Mouse (Mus musculus) C2C12 (cell line): ENCODE measurements around the gene Tmprss11e. TPM values are rescaled to one million over a fixed set of nuclear protein-coding genes. Genes with fewer than 3 reads are reported as not detected.

ENCODE experiments used
- H3K27me3 ChIP-seq: one replicate; pipeline ENCODE4 v1.6.1; 2011; ENCODE audit not compliant: control insufficient read depth, insufficient read depth, insufficient read length
- H3K36me3 ChIP-seq: one replicate; pipeline ENCODE4 v1.6.1; 2011; ENCODE audit not compliant: control insufficient read depth, insufficient read depth
- H3K4me3 ChIP-seq: one replicate; pipeline ENCODE4 v1.5.1; 2011; ENCODE audit warnings: mild to moderate bottlenecking, control low read depth; ENCODE audit not compliant: poor library complexity, insufficient read depth, severe bottlenecking
- H3K79me2 ChIP-seq: one replicate; pipeline ENCODE4 v1.6.1; 2011; ENCODE audit not compliant: control insufficient read depth, insufficient read depth
- H3K79me3 ChIP-seq: one replicate; pipeline ENCODE4 v1.6.1; 2011; ENCODE audit warnings: low read depth, control low read depth
- H3ac ChIP-seq: one replicate; pipeline ENCODE3; 2011; ENCODE audit warnings: low read depth; ENCODE audit not compliant: control insufficient read depth, insufficient read length
- CEBPB ChIP-seq: IDR thresholded peaks from one replicate; pipeline ENCODE4 v1.6.1; 2011; ENCODE audit warnings: low read depth, mild to moderate bottlenecking, control low read depth, moderate library complexity
- CTCF ChIP-seq: IDR thresholded peaks from one replicate; pipeline ENCODE4 v1.5.1; 2011; ENCODE audit not compliant: control insufficient read depth, insufficient read depth, insufficient read length
- FOSL1 ChIP-seq: IDR thresholded peaks from one replicate; pipeline ENCODE4 v1.8.0; 2011; ENCODE audit warnings: mild to moderate bottlenecking, low read length; ENCODE audit not compliant: poor library complexity, insufficient read depth, severe bottlenecking
- MAX ChIP-seq: IDR thresholded peaks from one replicate; pipeline ENCODE4 v1.6.1; 2011; ENCODE audit warnings: mild to moderate bottlenecking, control low read depth
- MYOD1 ChIP-seq: IDR thresholded peaks from one replicate; pipeline ENCODE4 v1.6.1; 2011; ENCODE audit warnings: low read depth; ENCODE audit not compliant: control insufficient read depth, insufficient read length
- MYOG ChIP-seq: IDR thresholded peaks from one replicate; pipeline ENCODE4 v1.6.1; 2011; ENCODE audit not compliant: control insufficient read depth, insufficient read length; ENCODE audit errors: extremely low read depth
- USF1 ChIP-seq: IDR thresholded peaks from one replicate; pipeline ENCODE4 v1.6.1; 2011; ENCODE audit warnings: low read depth, mild to moderate bottlenecking, control low read depth, moderate library complexity
- polyA plus RNA-seq: library from polyadenylated mRNA; unstranded; fragments of >200 nt; fragmentation: generic; extraction: Trizol; gene quantifications from one replicate; pipeline ENCODE4 v1.2.1, GENCODE M21; 2012; ENCODE audit warnings: missing spikeins

The Tmprss11e gene
- polyA plus RNA-seq, 1 experiment: not detected

GRCm38 (mm10) chr5:86722820-86723460 lies 22.7 kb downstream of the Tmprss11e start:
- Histone ChIP-seq H3K27me3 (no peaks in the 10 kb centered on the region), H3ac (no peak overlapping the region), H3K36me3 (no peaks in the 10 kb centered on the region), H3K79me3 (no peaks in the 10 kb centered on the region), H3K79me2 (no peaks in the 10 kb centered on the region), H3K4me3 (no peak overlapping the region)
- no peak for TF ChIP-seq MAX
- TF ChIP-seq CTCF: no peak
- no peak for TF ChIP-seq MYOD1
- no peak for TF ChIP-seq MYOG
- TF ChIP-seq CEBPB: no peak
- no peak for TF ChIP-seq USF1
- TF ChIP-seq FOSL1: no peak

- TF ChIP-seq MAX: no peak
- no peak for TF ChIP-seq USF1
- TF ChIP-seq MYOG: no peak
- TF ChIP-seq CEBPB: no peak
- no peak for TF ChIP-seq CTCF
- no peak for TF ChIP-seq MYOD1
- TF ChIP-seq FOSL1: no peak
Measured at GRCm38 (mm10) chr5:86714967-86715366, 30.6 kb downstream of the Tmprss11e start.

GRCm38 (mm10) chr5:86704923-86705322 lies 40.7 kb downstream of the Tmprss11e start:
- Histone ChIP-seq H3K36me3 (no peaks in the 10 kb centered on the region), H3K79me2 (no peaks in the 10 kb centered on the region), H3ac (no peak overlapping the region), H3K27me3 (no peaks in the 10 kb centered on the region), H3K4me3 (no peak overlapping the region), H3K79me3 (no peaks in the 10 kb centered on the region)
- TF ChIP-seq FOSL1 (no peak), MYOD1 (no peak), CTCF (no peak), MYOG (no peak), USF1 (no peak), MAX (no peak), CEBPB (no peak)

More at GRCm38 (mm10) chr5:86714967-86715366, 30.6 kb downstream of the Tmprss11e start:
- no peaks in the 10 kb centered on the region for H3K27me3 ChIP-seq
- H3ac ChIP-seq: no peak overlapping the region
- H3K36me3 ChIP-seq: no peaks in the 10 kb centered on the region
- H3K79me2 ChIP-seq: no peaks in the 10 kb centered on the region
- no peak overlapping the region for H3K4me3 ChIP-seq
- no peaks in the 10 kb centered on the region for H3K79me3 ChIP-seq

GRCm38 (mm10) chr5:86684667-86685066 lies 60.9 kb downstream of the Tmprss11e start:
- TF ChIP-seq MAX: no peak
- peak; percentile 42 for TF ChIP-seq CTCF
- H3K79me3 ChIP-seq: no peaks in the 10 kb centered on the region
- no peak overlapping the region for H3ac ChIP-seq
- no peaks in the 10 kb centered on the region for H3K79me2 ChIP-seq
- H3K4me3 ChIP-seq: no peak overlapping the region
- H3K27me3 ChIP-seq: no peaks in the 10 kb centered on the region
- no peaks in the 10 kb centered on the region for H3K36me3 ChIP-seq

- Histone ChIP-seq H3K36me3 (no peaks in the 10 kb centered on the region), H3K79me2 (no peaks in the 10 kb centered on the region), H3ac (no peak within 1 kb of the TSS), H3K27me3 (no peaks in the 10 kb centered on the region), H3K4me3 (no peak within 1 kb of the TSS), H3K79me3 (no peaks in the 10 kb centered on the region)
- no peak for TF ChIP-seq MAX
- TF ChIP-seq FOSL1: no peak
- no peak for TF ChIP-seq USF1
- no peak for TF ChIP-seq CEBPB
Measured at GRCm38 (mm10) chr5:86676262-86676661, 69.4 kb downstream of the Tmprss11e start, which contains the start of gene Tmprss11b. Gene Tmprss11b (minus strand): TSS chr5:86676362.

Other genes starting within 250 kb of the Tmprss11e start
- 0.02 TPM for gene Tmprss11g, start 227.2 kb downstream of the Tmprss11e start, polyA plus RNA-seq
- 0.19 TPM for gene Tmprss11f, start 113.4 kb downstream of the Tmprss11e start, polyA plus RNA-seq
- not detected for gene Tmprss11b, start 69.5 kb downstream of the Tmprss11e start, polyA plus RNA-seq
- gene Ythdc1, start 58.4 kb upstream of the Tmprss11e start, polyA plus RNA-seq: 16.8 TPM
- gene Ugt2b34, start 161.1 kb upstream of the Tmprss11e start, polyA plus RNA-seq: not detected
- not detected for gene Ugt2b1, start 180.7 kb upstream of the Tmprss11e start, polyA plus RNA-seq